Mouse (Mus musculus) forebrain, postnatal 0 days (tissue): ENCODE results near the gene Arl5c. TPM values are rescaled to one million over a fixed set of nuclear protein-coding genes. Genes with fewer than 3 reads are reported as not detected.

ENCODE experiments used
- ATAC-seq: fragments of 200-750 bp; cut with Nextera tagmentation; 2 replicates; pipeline ENCODE4 v1.8.0; 2017; ENCODE audit warnings: mild to moderate bottlenecking, moderate library complexity
- DNase-seq: peaks from one replicate; pipeline ENCODE4 v3.0.0-alpha.2; 2015
- H3K27ac ChIP-seq: fragments of 300-500 bp; sonication (generic); 2 replicates; pipeline ENCODE4 v1.5.1; 2014; ENCODE audit warnings: low read depth, mild to moderate bottlenecking, antibody characterized with exemption, low read length, moderate library complexity, mixed read lengths
- H3K27me3 ChIP-seq: fragments of 300-500 bp; sonication (generic); 2 replicates; pipeline ENCODE4 v1.6.1; 2014; ENCODE audit warnings: mild to moderate bottlenecking, low read length, mixed read lengths; ENCODE audit not compliant: insufficient read depth
- H3K36me3 ChIP-seq: fragments of 300-500 bp; sonication (generic); 2 replicates; pipeline ENCODE4 v1.6.1; 2014; ENCODE audit warnings: mild to moderate bottlenecking, moderate library complexity; ENCODE audit not compliant: insufficient read depth
- H3K4me1 ChIP-seq: fragments of 300-500 bp; sonication (generic); 2 replicates; pipeline ENCODE4 v1.6.1; 2014; ENCODE audit warnings: antibody characterized with exemption; ENCODE audit not compliant: insufficient read depth
- H3K4me2 ChIP-seq: fragments of 300-500 bp; sonication (generic); 2 replicates; pipeline ENCODE4 v1.6.1; 2014; ENCODE audit warnings: low read depth, mild to moderate bottlenecking, moderate library complexity
- H3K4me3 ChIP-seq: fragments of 300-500 bp; sonication (generic); 2 replicates; pipeline ENCODE4 v1.5.1; 2014; ENCODE audit warnings: low read depth, low read length, mixed read lengths
- H3K9ac ChIP-seq: fragments of 300-500 bp; sonication (generic); 2 replicates; pipeline ENCODE4 v1.6.1; 2014; ENCODE audit warnings: mild to moderate bottlenecking
- H3K9me3 ChIP-seq: fragments of 300-500 bp; sonication (generic); 2 replicates; pipeline ENCODE4 v1.6.1; 2016; ENCODE audit warnings: low read length
- CTCF ChIP-seq: sonication (generic); IDR thresholded peaks from 2 replicates; pipeline ENCODE4 v1.5.1; 2016; ENCODE audit warnings: antibody characterized with exemption, control low read depth, low read depth
- WGBS: fragments of 180-500 bp; shearing (Covaris S2); extraction: QIAGEN DNeasy Blood & Tissue Kit; methylation state at CpG from one replicate; pipeline ENCODE4 v1.1.7; 2014; 5-methylcytosine and 5-hydroxymethylcytosine counted together
- polyA plus RNA-seq: library from polyadenylated mRNA; unstranded; fragments of >200 nt; fragmentation: Nextera tagmentation; extraction: Ambion mirVana; gene quantifications from 2 replicates; pipeline ENCODE4 v1.2.1, GENCODE M21; 2015
- total RNA-seq: library from RNA; depleted of rRNA; stranded (reverse); fragments of >200 nt; gene quantifications from 2 replicates; pipeline ENCODE4 v1.2.3, GENCODE M21; 2014

The Arl5c gene
- total and polyA plus RNA-seq, 2 experiments from 2014 or later: 4.2 to 5.2 TPM

DNA sequence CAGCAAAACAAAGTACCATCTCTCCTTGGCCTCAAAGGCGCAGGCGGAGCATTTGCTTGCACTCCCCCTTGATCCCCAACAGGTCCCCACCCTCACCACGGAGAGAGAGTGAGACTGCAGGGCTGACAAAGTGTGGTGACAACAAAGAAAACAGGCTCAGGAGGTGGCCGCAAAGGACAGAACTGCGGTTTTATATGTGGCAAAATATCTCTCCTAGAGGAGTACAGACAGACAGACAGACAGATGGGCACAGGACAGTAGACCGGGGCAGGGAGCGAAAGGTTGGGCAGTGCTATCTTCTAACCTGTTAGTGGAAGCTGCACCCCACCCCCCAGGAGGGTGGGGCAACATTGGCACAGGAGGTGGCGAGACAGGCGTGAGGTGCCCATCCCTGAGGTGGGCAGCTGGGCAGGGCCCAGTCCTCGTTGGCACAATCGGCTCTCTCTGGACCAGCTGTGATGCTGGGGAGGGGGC, 5.4 kb upstream of the Arl5c start:
- Histone ChIP-seq H3K9me3 (no peaks in the 10 kb centered on the region), H3K4me2 (no peak overlapping the region), H3K4me1 (no peaks in the 10 kb centered on the region), H3K36me3 (peaks cover 40% of the 10 kb centered on the region), H3K9ac (no peak overlapping the region), H3K27me3 (no peaks in the 10 kb centered on the region), H3K27ac (no peak overlapping the region), H3K4me3 (no peak overlapping the region)
- TF ChIP-seq CTCF: no peak
- 40% methylated on average over 11 of the region's 11 CpGs for WGBS
- DNase-seq: no peak
- no peak for ATAC-seq

DNA sequence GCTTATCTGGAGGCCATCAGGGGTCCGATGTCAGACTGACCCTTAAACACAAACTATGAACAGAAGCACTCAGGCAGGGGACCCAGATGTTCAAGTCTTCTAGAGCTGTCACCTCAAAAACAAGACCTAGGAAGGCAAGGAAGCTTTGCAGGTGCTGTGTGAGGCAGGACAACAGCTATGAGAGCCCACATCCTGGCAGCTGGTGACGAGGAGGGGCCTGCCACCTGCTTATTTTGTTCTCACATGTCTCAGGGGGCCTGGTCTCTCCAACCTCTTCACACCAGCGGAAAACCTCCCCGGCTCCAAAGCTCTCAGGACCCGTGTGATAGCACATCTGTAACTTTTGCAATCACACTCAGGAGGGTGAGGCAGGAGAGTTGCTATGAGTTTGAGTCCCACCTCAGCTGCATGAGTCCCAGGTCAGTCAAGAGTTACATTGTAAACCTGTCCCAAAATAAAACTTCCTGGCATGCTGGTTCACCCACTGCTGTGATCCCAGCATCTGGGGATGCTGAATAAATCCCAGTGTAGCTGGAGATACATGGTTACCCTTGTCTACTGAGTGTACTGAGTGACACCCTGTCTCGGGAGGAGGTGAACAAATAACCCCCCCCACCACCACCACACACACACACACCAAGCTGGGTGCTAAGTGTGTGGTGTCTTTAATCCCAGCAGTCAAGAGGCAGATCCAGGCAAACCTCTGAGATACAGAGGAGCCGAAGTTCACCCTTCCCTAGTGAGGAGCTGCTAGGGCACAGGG, 4.6 kb upstream of the Arl5c start:
- Histone ChIP-seq H3K9me3 (no peaks in the 10 kb centered on the region), H3K4me1 (no peaks in the 10 kb centered on the region), H3K27me3 (no peaks in the 10 kb centered on the region), H3K4me3 (no peak overlapping the region), H3K9ac (no peak overlapping the region), H3K4me2 (no peak overlapping the region), H3K27ac (no peak overlapping the region), H3K36me3 (peaks cover 35% of the 10 kb centered on the region)
- 54% methylated on average over 7 of the region's 7 CpGs for WGBS
- TF ChIP-seq CTCF: no peak
- DNase-seq: no peak
- no peak for ATAC-seq

GRCm38 (mm10) chr11:97999748-98000147, 3.8 kb upstream of the Arl5c start:
- DNase-seq (no peak), ATAC-seq (no peak)
- TF ChIP-seq CTCF: no peak
- Histone ChIP-seq H3K9ac (no peak overlapping the region), H3K36me3 (peaks cover 27% of the 10 kb centered on the region), H3K27me3 (no peaks in the 10 kb centered on the region), H3K4me3 (no peak overlapping the region), H3K4me2 (no peak overlapping the region), H3K27ac (no peak overlapping the region), H3K4me1 (peaks cover 6% of the 10 kb centered on the region; the same call in 1 of the 2 replicates), H3K9me3 (no peaks in the 10 kb centered on the region)
- WGBS: 62% methylated on average over 5 of the region's 5 CpGs

DNA sequence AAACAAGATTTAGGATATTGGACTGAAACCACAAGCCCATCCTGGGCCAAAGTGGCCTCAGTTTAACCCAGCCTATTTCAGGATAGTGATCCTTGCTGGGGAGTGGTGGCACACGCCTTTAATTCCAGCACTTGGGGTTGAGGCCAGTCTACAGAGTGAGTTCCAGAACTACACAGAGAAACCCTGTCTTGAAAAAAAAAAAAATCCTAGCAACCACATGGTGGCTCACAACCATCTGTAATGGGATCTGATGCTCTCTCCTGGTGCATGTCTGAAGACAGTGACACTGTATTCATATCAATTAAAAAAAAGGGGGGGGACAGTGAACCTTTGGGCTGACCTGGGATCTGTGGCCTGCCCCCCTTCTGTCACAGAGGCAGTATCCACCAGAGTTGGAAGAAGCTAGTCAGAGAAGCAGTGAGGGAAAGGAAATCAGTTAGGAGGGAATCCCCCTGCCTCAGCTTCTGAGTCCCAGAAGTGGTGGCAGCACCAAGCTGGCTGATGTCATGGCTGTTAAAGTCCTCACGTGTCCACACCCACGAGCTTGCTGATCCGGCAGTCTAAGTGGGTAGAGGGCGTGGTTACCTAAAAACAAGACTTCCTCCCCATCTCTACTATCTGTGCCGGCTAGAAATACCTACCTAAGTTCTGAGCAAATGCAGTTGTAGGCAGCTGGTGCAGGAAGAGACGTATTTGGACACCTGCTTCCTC, 3.1 kb upstream of the Arl5c start:
- no peaks in the 10 kb centered on the region for H3K9me3 ChIP-seq
- peaks cover 12% of the 10 kb centered on the region; the same call in 1 of the 2 replicates for H3K4me1 ChIP-seq
- no peaks in the 10 kb centered on the region for H3K27me3 ChIP-seq
- H3K4me2 ChIP-seq: no peak overlapping the region
- H3K4me3 ChIP-seq: no peak overlapping the region
- peak; percentile 21; the same call in 1 of the 2 replicates for TF ChIP-seq CTCF
- H3K9ac ChIP-seq: no peak overlapping the region
- no peak for DNase-seq
- H3K27ac ChIP-seq: no peak overlapping the region
- H3K36me3 ChIP-seq: peaks cover 20% of the 10 kb centered on the region
- ATAC-seq: no peak
- 59% methylated on average over 7 of the region's 7 CpGs for WGBS

- TF ChIP-seq CTCF: no peak
- Histone ChIP-seq H3K4me1 (peaks cover 12% of the 10 kb centered on the region; the same call in 1 of the 2 replicates), H3K9ac (no peak overlapping the region), H3K4me2 (no peak overlapping the region), H3K9me3 (no peaks in the 10 kb centered on the region), H3K4me3 (no peak overlapping the region), H3K27ac (no peak overlapping the region), H3K27me3 (no peaks in the 10 kb centered on the region), H3K36me3 (peaks cover 15% of the 10 kb centered on the region)
- ATAC-seq: no peak
- 79% methylated on average over 11 of the region's 11 CpGs for WGBS
- DNase-seq: no peak
Observed at GRCm38 (mm10) chr11:97998074-97998793, 2.3 kb upstream of the Arl5c start.

GRCm38 (mm10) chr11:97997387-97997960, 1.5 kb upstream of the Arl5c start:
- WGBS: 67% methylated on average over 8 of the region's 8 CpGs
- ATAC-seq: no peak
- no peak for TF ChIP-seq CTCF

More at GRCm38 (mm10) chr11:97997387-97997960, 1.5 kb upstream of the Arl5c start:
- peaks cover 12% of the 10 kb centered on the region; the same call in 1 of the 2 replicates for H3K4me1 ChIP-seq
- H3K27me3 ChIP-seq: no peaks in the 10 kb centered on the region
- no peak overlapping the region for H3K27ac ChIP-seq
- no peak overlapping the region for H3K4me2 ChIP-seq
- no peak for DNase-seq
- peaks cover 9% of the 10 kb centered on the region; the same call in 1 of the 2 replicates for H3K36me3 ChIP-seq
- no peak overlapping the region for H3K9ac ChIP-seq
- no peak overlapping the region for H3K4me3 ChIP-seq
- no peaks in the 10 kb centered on the region for H3K9me3 ChIP-seq
